In the genomic region with DNA sequence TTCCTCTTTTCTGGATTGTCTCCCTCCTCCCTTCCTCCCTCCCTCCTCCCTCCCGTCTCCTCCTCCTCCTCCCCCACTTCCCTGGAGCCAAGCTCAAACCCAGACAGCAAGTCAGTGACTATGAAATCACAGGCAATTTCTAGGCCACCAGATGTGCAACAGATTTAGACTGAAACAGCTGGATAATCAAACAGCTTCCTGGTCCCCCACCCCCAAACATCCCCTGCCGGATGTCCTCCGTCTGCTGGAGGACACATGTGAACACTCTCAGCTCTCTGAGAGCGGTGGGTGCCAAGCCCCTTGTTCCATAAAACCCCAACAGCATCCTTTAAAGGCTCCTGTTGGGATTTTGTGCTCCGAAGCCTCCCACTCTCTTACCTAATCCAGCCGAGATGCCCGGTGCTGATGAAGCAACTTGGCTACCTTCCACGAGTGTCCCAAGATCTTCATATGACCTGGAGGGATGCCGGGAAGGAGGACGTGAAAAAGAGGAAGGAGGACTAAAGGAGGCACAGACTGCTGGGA, we compare ENCODE assay signal across 9 mouse cellular contexts. TPM values are rescaled to one million over a fixed set of nuclear protein-coding genes. Genes with fewer than 3 reads are reported as not detected.
DNase-seq lines count a peak whose midpoint lies in the region; ATAC-seq and TF ChIP-seq lines count a peak whose summit lies in the region.
"Had no signal": no experiment of that assay in that cellular context is flagged by ENCODE, and none has a peak within 500 bp of the region (broad histone marks: within the 10 kb centered on the region; RNA-seq: fewer than 3 reads in every experiment).

No protein-coding gene starts in this region.

- peak overlapping the region; percentile 6; the same call in 1 of the 2 replicates for H3K4me3 ChIP-seq in forebrain, embryonic 10.5 days
- H3K4me3 ChIP-seq in forebrain, embryonic 14.5 days (ENCODE audit: low read depth, low read length), result no peak overlapping the region
- H3K4me3 ChIP-seq in bone marrow, adult 2 months (replicated peaks; ENCODE audit: control insufficient read depth, low read depth, low read length), result no peak overlapping the region
- H3K4me3 ChIP-seq in lung, postnatal 0 days (ENCODE audit: low read depth, low read length), result no peak overlapping the region
- H3K4me3 ChIP-seq in thymus, adult 2 months (ENCODE audit: control insufficient read depth, insufficient read depth, low read length), result peak overlapping the region; percentile 66; the same call in 1 of the 2 replicates

- H3K27me3 ChIP-seq in forebrain, embryonic 10.5 days (ENCODE audit: poor library complexity, severe bottlenecking), result no peaks in the 10 kb centered on the region
- H3K27me3 ChIP-seq in forebrain, embryonic 14.5 days (replicated peaks; ENCODE audit: control insufficient read depth, insufficient read depth, low read length), result no peaks in the 10 kb centered on the region
- no peaks in the 10 kb centered on the region for H3K27me3 ChIP-seq in lung, postnatal 0 days (replicated peaks; ENCODE audit: insufficient read depth, low read length)
- H3K27me3 ChIP-seq in thymus, adult 2 months (ENCODE audit: control insufficient read depth, insufficient read depth, low read length), result no peaks in the 10 kb centered on the region
- H3K27me3 ChIP-seq: Patski had no signal

- peak overlapping the region; percentile 63 for H3K27ac ChIP-seq in forebrain, embryonic 10.5 days
- no peak overlapping the region for H3K27ac ChIP-seq in forebrain, embryonic 14.5 days (ENCODE audit: low read depth, low read length)
- H3K27ac ChIP-seq in bone marrow, adult 2 months (ENCODE audit: control insufficient read depth, insufficient read depth, low read depth, low read length, poor library complexity), result peak overlapping the region; percentile 60
- peak overlapping the region; percentile 94 for H3K27ac ChIP-seq in lung, postnatal 0 days (ENCODE audit: low read length)
- peak overlapping the region; percentile 22; the same call in 1 of the 2 replicates for H3K27ac ChIP-seq in thymus, adult 2 months (ENCODE audit: control insufficient read depth, insufficient read depth, low read length)

- no peaks in the 10 kb centered on the region for H3K36me3 ChIP-seq in forebrain, embryonic 10.5 days (replicated peaks)
- H3K36me3 ChIP-seq in forebrain, embryonic 14.5 days (ENCODE audit: control insufficient read depth, insufficient read depth, low read length), result no peaks in the 10 kb centered on the region
- no peaks in the 10 kb centered on the region for H3K36me3 ChIP-seq in lung, postnatal 0 days (ENCODE audit: insufficient read depth, low read length)
- H3K36me3 ChIP-seq in thymus, adult 2 months (ENCODE audit: control insufficient read depth, insufficient read depth, low read length), result no peaks in the 10 kb centered on the region

- H3K4me1 ChIP-seq in forebrain, embryonic 10.5 days, result peaks cover 21% of the 10 kb centered on the region
- H3K4me1 ChIP-seq in forebrain, embryonic 14.5 days (ENCODE audit: control insufficient read depth, insufficient read depth, low read length), result no peaks in the 10 kb centered on the region
- peaks cover 3% of the 10 kb centered on the region; the same call in 1 of the 2 replicates for H3K4me1 ChIP-seq in bone marrow, adult 2 months (ENCODE audit: control insufficient read depth, insufficient read depth, low read length)
- H3K4me1 ChIP-seq in lung, postnatal 0 days (ENCODE audit: insufficient read depth, low read depth, low read length), result peaks cover 4% of the 10 kb centered on the region; the same call in 1 of the 2 replicates
- peaks cover 34% of the 10 kb centered on the region for H3K4me1 ChIP-seq in thymus, adult 2 months (replicated peaks; ENCODE audit: control insufficient read depth, insufficient read depth, low read length)

- no peak overlapping the region for H3K4me2 ChIP-seq in forebrain, embryonic 14.5 days (ENCODE audit: low read length)
- H3K4me2 ChIP-seq in lung, postnatal 0 days (replicated peaks; ENCODE audit: low read depth, low read length), result peak overlapping the region; percentile 42; the same call in 1 of the 2 replicates

- no peak overlapping the region for H3K9ac ChIP-seq in forebrain, embryonic 14.5 days (ENCODE audit: low read length)
- H3K9ac ChIP-seq in lung, postnatal 0 days (replicated peaks; ENCODE audit: low read depth), result no peak overlapping the region

- no peak for DNase-seq in forebrain, embryonic 10.5 days (ENCODE audit: extremely low spot score, low spot score)
- DNase-seq in forebrain, embryonic 14.5 days (ENCODE audit: low spot score), result no peak
- DNase-seq in heart, adult 8-10 months (ENCODE audit: low spot score), result peak; percentile 85
- DNase-seq in kidney, adult 18-20 months, result peak; percentile 56
- peak; percentile 83 for DNase-seq in lung, postnatal 0 days (ENCODE audit: low spot score)
- peak; percentile 44 for DNase-seq in thymus, adult 2 months

- no peak for ATAC-seq in forebrain, embryonic 14.5 days
- ATAC-seq in lung, postnatal 0 days, result peak; percentile 51
- ATAC-seq in inflammation-experienced regulatory T-cells, adult 6 months, result no peak
- ATAC-seq: Patski had no signal

- no peak for TF ChIP-seq EP300 in lung, postnatal 0 days (IDR thresholded peaks at IDR 0.05)

- TF ChIP-seq CTCF in bone marrow, adult 2 months (IDR thresholded peaks at IDR 0.05; ENCODE audit: control insufficient read depth, insufficient read depth, low read length), result no peak
- TF ChIP-seq CTCF in lung, postnatal 0 days (IDR thresholded peaks at IDR 0.05), result no peak
- TF ChIP-seq CTCF in thymus, adult 2 months (IDR thresholded peaks at IDR 0.05; ENCODE audit: borderline replicate concordance, control insufficient read depth, extremely low read depth, insufficient read depth, low read length, poor library complexity), result no peak

- WGBS in forebrain, embryonic 10.5 days, result 71% methylated on average over 10 of the region's 10 CpGs
- 71% methylated on average over 10 of the region's 10 CpGs for WGBS in forebrain, embryonic 14.5 days
- WGBS in bone marrow, adult 2 months, result 5% methylated on average over 10 of the region's 10 CpGs
- WGBS in lung, postnatal 0 days, result 16% methylated on average over 10 of the region's 10 CpGs
- WGBS in thymus, adult 2 months, result 20% methylated on average over 10 of the region's 10 CpGs

- no peaks in the 10 kb centered on the region for H3K9me3 ChIP-seq in forebrain, embryonic 10.5 days
- no peaks in the 10 kb centered on the region for H3K9me3 ChIP-seq in forebrain, embryonic 14.5 days (replicated peaks; ENCODE audit: control insufficient read depth, low read length)
- no peaks in the 10 kb centered on the region for H3K9me3 ChIP-seq in lung, postnatal 0 days (ENCODE audit: low read length)

- no peak for TF ChIP-seq POLR2A in bone marrow, adult 2 months (IDR thresholded peaks at IDR 0.05; ENCODE audit: borderline replicate concordance, control insufficient read depth, low read depth, low read length)
- no peak for TF ChIP-seq POLR2A in thymus, adult 2 months (IDR thresholded peaks at IDR 0.05; ENCODE audit: control insufficient read depth, extremely low read depth, insufficient read depth, low read length, poor library complexity)

RNA-seq across cellular contexts. Expression of gene Ccdc63, which starts 5.5 kb away (rescaled TPM):
- not detected in 2 replicates for polyA plus RNA-seq in forebrain, embryonic 10.5 days (2016; fragmentation: Nextera tagmentation; extraction: Ambion mirVana)
- polyA plus RNA-seq in forebrain, embryonic 14.5 days (2014; fragmentation: Nextera tagmentation; extraction: Ambion mirVana), result not detected in 2 replicates
- 4.5 and 8.2 TPM in 2 replicates for polyA plus RNA-seq in bone marrow, adult 2 months (2011; ENCODE audit: insufficient read depth, insufficient read length, low replicate concordance, missing spikeins)
- total RNA-seq in heart, adult 8-10 months (2022), result under 1 TPM in 1 of 4 experiments, not detected in 3; 0.37 TPM
- 0.18 TPM in 1 of 2 replicates, not detected in the other for polyA plus RNA-seq in lung, postnatal 0 days (2015; fragmentation: Nextera tagmentation; extraction: Ambion mirVana)
- polyA plus RNA-seq in thymus, adult 2 months (2012; rRNA removed), result 0.23 and 0.42 TPM in 2 replicates
- polyA plus RNA-seq in inflammation-experienced regulatory T-cells, adult 6 months (2017; shearing (Covaris generic)), result under 1 TPM in 2 of 3 experiments, not detected in 1; 0.26 to 0.63 TPM
- polyA plus RNA-seq: Patski had no signal

RNA-seq across cellular contexts. Expression of gene Ppp1cc, which starts 12.0 kb away (rescaled TPM):
- 337 and 341 TPM in 2 replicates for polyA plus RNA-seq in forebrain, embryonic 10.5 days (2016; fragmentation: Nextera tagmentation; extraction: Ambion mirVana)
- 274 and 280 TPM in 2 replicates for polyA plus RNA-seq in forebrain, embryonic 14.5 days (2014; fragmentation: Nextera tagmentation; extraction: Ambion mirVana)
- 221 and 312 TPM in 2 replicates for polyA plus RNA-seq in bone marrow, adult 2 months (2011; ENCODE audit: insufficient read depth, insufficient read length, low replicate concordance, missing spikeins)
- 100 to 1,000 TPM in 3 of 4 experiments, 10 to 100 TPM in 1; 98.9 to 113 (median 108) TPM for total RNA-seq in heart, adult 8-10 months (2022)
- polyA plus RNA-seq in lung, postnatal 0 days (2015; fragmentation: Nextera tagmentation; extraction: Ambion mirVana), result 137 and 150 TPM in 2 replicates
- 194 and 220 TPM in 2 replicates for polyA plus RNA-seq in thymus, adult 2 months (2012; rRNA removed)
- polyA plus RNA-seq in inflammation-experienced regulatory T-cells, adult 6 months (2017; shearing (Covaris generic)), result 10 to 100 TPM; 57.8 to 90.1 (median 81.4) TPM

RNA-seq across cellular contexts. Expression of gene Myl2, which starts 45.4 kb away (rescaled TPM):
- polyA plus RNA-seq in forebrain, embryonic 10.5 days (2016; fragmentation: Nextera tagmentation; extraction: Ambion mirVana), result not detected in 2 replicates
- polyA plus RNA-seq in forebrain, embryonic 14.5 days (2014; fragmentation: Nextera tagmentation; extraction: Ambion mirVana), result 1.0 and 1.1 TPM in 2 replicates
- polyA plus RNA-seq in bone marrow, adult 2 months (2011; ENCODE audit: insufficient read depth, insufficient read length, low replicate concordance, missing spikeins), result 4.3 and 6.0 TPM in 2 replicates
- total RNA-seq in heart, adult 8-10 months (2022), result over 10,000 TPM; 21,987 to 25,864 (median 23,706) TPM
- polyA plus RNA-seq in lung, postnatal 0 days (2015; fragmentation: Nextera tagmentation; extraction: Ambion mirVana), result 2.8 and 3.5 TPM in 2 replicates
- polyA plus RNA-seq in thymus, adult 2 months (2012; rRNA removed), result 0.79 and 169 TPM in 2 replicates
- under 1 TPM in 1 of 3 experiments, not detected in 2; 0.41 TPM for polyA plus RNA-seq in inflammation-experienced regulatory T-cells, adult 6 months (2017; shearing (Covaris generic))
- polyA plus RNA-seq: Patski had no signal

Comparison
In these comparisons a context has a peak if more than half of its experiments do, and no peak if none do; other contexts are left out.
1. H3K4me3 ChIP-seq: peak in forebrain, embryonic 10.5 days (single experiment) and thymus, adult 2 months (single experiment); none in forebrain, embryonic 14.5 days (single experiment), bone marrow, adult 2 months (single experiment) and lung, postnatal 0 days (single experiment).
2. DNase-seq: peak in heart, adult 8-10 months (single experiment), kidney, adult 18-20 months (single experiment), lung, postnatal 0 days (single experiment) and thymus, adult 2 months (single experiment); none in forebrain, embryonic 10.5 days (single experiment) and forebrain, embryonic 14.5 days (single experiment).